Mouse (Mus musculus) cerebellum, postnatal 14 days (tissue): ENCODE data around the gene Rfc3.
A peak's percentile ranks its signal among the peaks of the same experiment; 100 is the strongest.
"Not testable (repeated sequence)": the region's sequence is repeated elsewhere in the genome, so short reads cannot be mapped to it uniquely, and the experiment has no call there.

Source experiments
- DNase-seq, 2 experiments: peaks; one replicate each; pipeline ENCODE4 v3.0.0; 2021; ENCODE audit warnings: mixed read lengths in 2 of 2

Gene Rfc3

DNA sequence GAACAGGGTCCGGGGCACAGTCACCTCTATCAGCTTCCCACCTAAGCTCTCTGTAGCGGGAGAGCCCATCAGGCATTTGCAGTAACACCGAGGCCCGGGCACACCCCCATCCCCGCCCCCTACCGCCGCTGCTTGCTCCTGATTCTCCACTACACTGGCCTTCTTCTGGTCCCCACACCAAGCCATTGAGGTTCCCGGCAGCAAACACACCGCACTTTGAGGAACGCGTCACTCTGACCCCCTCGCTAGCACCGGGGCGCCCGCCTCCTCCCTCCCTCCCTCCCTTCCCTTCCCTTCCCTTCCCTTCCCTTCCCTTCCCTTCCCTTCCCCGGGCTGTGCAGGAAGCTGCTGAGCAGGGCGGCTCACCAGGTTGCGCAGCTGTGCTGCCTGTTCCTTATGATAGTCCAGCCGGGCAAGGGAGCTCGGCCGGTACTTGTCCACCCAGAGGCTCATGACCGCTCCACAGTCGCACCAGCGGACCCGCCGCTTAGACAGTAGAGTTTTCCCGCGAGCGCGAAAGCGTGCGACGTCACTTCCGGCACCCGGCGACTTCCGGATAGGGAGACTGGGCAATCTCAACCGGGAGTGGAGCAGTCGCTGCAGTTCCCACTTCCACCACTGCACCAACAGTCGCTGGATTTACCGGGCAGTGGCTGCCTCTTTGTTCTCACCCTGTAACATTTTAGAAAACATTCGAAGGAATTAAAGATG, at the start of gene Rfc3:
Gene Rfc3, minus strand, starts transcription at position 543 of the 711 bp plus-strand sequence.
- DNase-seq = peak; percentile 98

DNA sequence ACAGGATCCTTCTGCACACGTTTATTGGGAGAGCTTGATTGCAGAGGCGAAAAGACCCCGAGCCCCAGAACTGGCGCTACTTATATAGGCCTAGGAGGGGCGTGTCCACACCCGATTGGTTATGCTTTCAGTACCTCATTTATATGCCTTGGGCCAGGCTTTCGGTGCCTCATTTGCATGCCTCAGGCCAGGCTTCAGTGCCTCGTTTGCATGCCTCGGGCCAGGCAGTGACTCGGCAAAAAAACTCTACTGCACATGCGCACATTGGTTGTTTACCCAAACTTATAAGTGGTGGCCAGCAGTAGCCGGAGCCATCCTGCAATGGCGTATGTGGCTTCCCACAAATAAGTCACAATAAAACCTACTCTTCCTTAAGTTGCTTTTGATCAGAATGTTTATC, 42.6 kb upstream of the Rfc3 start:
- DNase-seq = not testable (repeated sequence)

DNA sequence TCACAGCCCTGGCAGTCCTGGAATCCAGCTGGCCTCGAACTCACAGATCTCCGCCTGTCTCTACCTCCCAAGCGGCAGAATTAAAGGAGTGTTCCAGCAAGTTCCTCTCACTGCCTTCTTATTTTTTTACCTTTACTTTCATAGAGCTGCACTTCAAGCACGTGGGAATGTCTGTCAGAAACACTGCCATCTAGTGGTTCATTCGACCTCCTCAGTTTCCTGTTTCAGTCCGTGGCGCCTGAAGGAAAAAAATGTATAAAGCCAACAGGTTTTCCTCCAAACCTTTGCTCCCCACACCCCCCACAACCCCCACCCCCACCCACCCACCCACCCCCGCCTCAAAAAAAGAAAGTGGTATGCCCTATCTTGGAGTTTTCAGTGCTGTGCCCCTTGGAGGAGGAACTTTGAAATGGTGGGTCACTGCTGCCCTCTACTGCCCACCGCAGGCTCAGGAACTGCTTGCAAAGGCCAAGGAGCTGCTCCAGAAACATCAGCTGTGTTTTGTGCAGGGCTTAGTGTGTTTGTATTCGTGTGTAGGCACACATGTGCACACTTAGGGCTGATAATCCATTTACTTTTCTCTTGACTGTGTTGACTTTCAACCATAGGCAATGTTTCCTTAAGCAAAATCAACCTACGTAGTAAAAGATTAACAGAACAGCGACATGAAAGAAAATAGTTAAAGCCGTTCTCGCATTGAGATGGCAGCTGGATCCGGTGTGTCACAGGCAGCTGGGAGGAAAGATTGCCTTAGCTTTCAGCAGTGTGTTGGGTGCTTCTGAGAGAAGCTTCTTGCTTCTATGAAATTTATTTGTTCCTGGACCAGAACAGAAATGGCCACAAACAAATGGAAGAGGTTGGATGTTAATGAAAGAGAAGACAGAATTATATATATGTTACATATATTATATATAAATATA, 35.8 kb upstream of the Rfc3 start:
- peak; percentile 77 to 83 for DNase-seq

DNA sequence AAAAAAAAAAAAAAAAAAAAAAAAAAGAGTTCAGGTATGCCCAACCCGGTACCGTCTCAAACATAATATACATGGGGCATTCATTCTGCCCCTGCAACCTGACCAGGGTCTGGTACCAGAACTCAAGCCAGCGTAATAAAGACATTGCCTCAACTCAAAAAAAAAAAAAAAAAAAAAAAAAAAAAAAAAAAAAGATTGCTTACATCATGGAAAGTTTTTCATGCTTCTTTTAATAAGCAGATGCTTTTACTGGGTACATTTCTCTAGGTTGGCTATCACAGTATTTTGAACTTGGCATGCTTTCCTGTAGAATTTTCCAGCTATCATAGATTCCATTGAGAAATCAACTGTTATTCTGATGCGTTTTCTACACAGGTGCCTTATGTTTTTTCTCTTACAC, 11.2 kb upstream of the Rfc3 start:
- DNase-seq = no peak

- DNase-seq = no peak
These were observed 356 bp upstream of the Rfc3 start for GRCm38 (mm10) chr5:151651411-151651784.

- peak in 1 of 2 experiments; percentile 15 for DNase-seq
These were observed 6.2 kb downstream of the Rfc3 start for GRCm38 (mm10) chr5:151644845-151645244.

DNA sequence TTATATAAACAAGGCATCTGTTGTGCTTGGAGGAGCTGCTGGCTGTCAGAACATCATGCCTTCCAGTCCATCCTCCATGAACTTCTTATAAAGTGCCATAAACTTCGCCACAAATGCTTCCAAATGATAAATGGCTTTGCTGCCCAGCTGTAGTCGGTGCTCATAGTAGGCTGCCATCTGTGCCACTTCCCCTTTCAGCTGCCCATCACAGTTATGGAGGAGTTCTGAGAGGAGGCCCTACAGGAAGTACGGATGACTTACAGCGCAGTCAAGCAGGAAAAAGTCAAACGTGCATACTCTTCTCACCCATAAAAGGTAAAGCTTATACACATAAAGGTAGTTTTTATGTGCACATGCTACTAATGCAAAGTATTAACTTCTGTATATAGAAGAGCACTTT, 8.2 kb downstream of the Rfc3 start:
- no peak for DNase-seq

- DNase-seq = no peak
These were observed 8.9 kb downstream of the Rfc3 start for GRCm38 (mm10) chr5:151642102-151642501.

GRCm38 (mm10) chr5:151605921-151606320, 45.1 kb downstream of the Rfc3 start, which contains the start of gene Vmn2r18:
Gene Vmn2r18 (minus strand): TSS chr5:151606021.
- no peak for DNase-seq

DNA sequence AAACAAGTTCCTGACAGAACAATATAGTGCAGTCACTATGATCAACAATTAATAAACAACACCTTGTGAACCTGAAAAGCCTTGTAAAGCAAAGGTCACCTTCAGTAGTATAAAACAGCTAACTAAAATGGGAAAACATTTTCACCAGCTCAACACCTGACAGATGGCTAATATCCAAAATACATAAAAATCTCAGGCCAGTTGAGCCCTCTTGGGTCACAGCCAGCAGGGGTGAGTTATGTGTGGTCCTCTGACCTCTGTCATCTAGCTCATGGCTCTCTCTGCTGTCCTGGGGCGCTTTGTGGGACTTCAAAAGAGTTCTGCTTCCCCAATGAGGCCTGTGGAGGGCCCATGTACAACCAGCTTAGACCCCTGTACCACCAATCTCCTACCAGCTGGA, 49.3 kb downstream of the Rfc3 start:
- no peak for DNase-seq
